Comparison of ENCODE assay signal across 28 mouse cellular contexts in the genomic region with DNA sequence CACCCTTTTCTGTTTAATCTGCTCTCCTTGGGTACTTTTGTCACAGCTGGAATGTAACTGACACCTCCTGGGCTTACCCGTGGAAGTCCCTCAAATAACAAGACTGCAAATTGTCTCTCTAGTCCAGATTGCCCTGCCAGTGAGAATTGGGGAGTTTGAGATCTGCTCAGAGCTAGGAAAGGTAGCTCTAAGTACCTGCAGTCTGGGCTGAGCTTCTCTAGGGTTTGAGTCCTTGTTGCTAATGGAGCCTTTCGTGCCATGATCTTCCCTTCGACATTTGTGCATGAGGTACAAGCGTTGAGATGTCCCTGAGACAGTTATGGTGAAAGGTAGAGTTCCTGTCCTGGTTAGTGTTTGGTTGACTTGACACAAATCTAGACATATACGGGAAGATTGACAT.
"Had no signal": no experiment of that assay in that cellular context is flagged by ENCODE, and none has a peak within 500 bp of the region (broad histone marks: within the 10 kb centered on the region; RNA-seq: fewer than 3 reads in every experiment).

No protein-coding gene starts in this region.

- H3K9me3 ChIP-seq: embryonic facial prominence, embryonic 10.5 days; embryonic facial prominence, embryonic 12.5 days; embryonic facial prominence, embryonic 13.5 days; embryonic facial prominence, embryonic 15.5 days; forebrain, embryonic 10.5 days; forebrain, embryonic 12.5 days; forebrain, embryonic 13.5 days; forebrain, embryonic 15.5 days had no signal

- H3K9ac ChIP-seq: embryonic facial prominence, embryonic 12.5 days; embryonic facial prominence, embryonic 13.5 days; embryonic facial prominence, embryonic 15.5 days; forebrain, embryonic 12.5 days; forebrain, embryonic 13.5 days; forebrain, embryonic 15.5 days; forebrain, postnatal 0 days had no signal

- H3K36me3 ChIP-seq: embryonic facial prominence, embryonic 10.5 days; embryonic facial prominence, embryonic 12.5 days; embryonic facial prominence, embryonic 13.5 days; embryonic facial prominence, embryonic 15.5 days; forebrain, embryonic 10.5 days; forebrain, embryonic 12.5 days; forebrain, embryonic 15.5 days had no signal

- H3K27me3 ChIP-seq: embryonic facial prominence, embryonic 12.5 days; embryonic facial prominence, embryonic 13.5 days; embryonic facial prominence, embryonic 15.5 days; forebrain, embryonic 12.5 days; forebrain, embryonic 13.5 days; forebrain, embryonic 15.5 days had no signal

- H3K4me1 ChIP-seq: forebrain, embryonic 12.5 days; forebrain, embryonic 13.5 days had no signal

- H3K27ac ChIP-seq: embryonic facial prominence, embryonic 10.5 days; embryonic facial prominence, embryonic 12.5 days; embryonic facial prominence, embryonic 13.5 days; embryonic facial prominence, embryonic 15.5 days; forebrain, embryonic 10.5 days; forebrain, embryonic 12.5 days; forebrain, embryonic 13.5 days; forebrain, embryonic 15.5 days; gastrocnemius, adult 2 months; heart, adult 2 months had no signal

- ATAC-seq: forebrain, embryonic 13.5 days; forebrain, embryonic 14.5 days; forebrain, embryonic 15.5 days; forebrain, embryonic 16.5 days; forebrain, postnatal 0 days had no signal

- H3K4me2 ChIP-seq: embryonic facial prominence, embryonic 12.5 days; embryonic facial prominence, embryonic 13.5 days; embryonic facial prominence, embryonic 15.5 days; forebrain, embryonic 12.5 days; forebrain, embryonic 13.5 days; forebrain, embryonic 15.5 days had no signal

- DNase-seq: cerebellum, adult 2 months; cerebellum, adult 8-10 months; cerebellum, adult 9-10 months; cerebellum, adult 9-11 months; cerebellum, postnatal 10 days; cerebellum, postnatal 14 days; cerebellum, postnatal 25 days; cerebellum, postnatal 36 days; embryo, embryonic 11 days; forebrain, postnatal 0 days; gastrocnemius, adult 2 months; gastrocnemius, postnatal 10 days; gastrocnemius, postnatal 14 days; gastrocnemius, postnatal 25 days; gastrocnemius, postnatal 36 days; heart, adult 18-20 months; heart, adult 2 months had no signal

- H3K4me3 ChIP-seq: embryonic facial prominence, embryonic 10.5 days; embryonic facial prominence, embryonic 12.5 days; embryonic facial prominence, embryonic 13.5 days; embryonic facial prominence, embryonic 15.5 days; erythroblast, embryonic 14.5 days; forebrain, embryonic 10.5 days; forebrain, embryonic 12.5 days; forebrain, embryonic 13.5 days; forebrain, embryonic 15.5 days; gastrocnemius, adult 2 months; heart, adult 2 months had no signal
